Mouse (Mus musculus) midbrain, embryonic 16.5 days (tissue): ENCODE measurements at regions not wholly inside any gene's neighbourhood (a gene's known extent, or its start where the extent isn't known, plus 50 kb on each side); places are given as distances from the start of the nearest gene placed in this dataset.

Experiments used
- ATAC-seq: fragments of 200-750 bp; cut with Nextera tagmentation; 2 replicates; pipeline ENCODE4 v1.8.0; 2017; ENCODE audit warnings: moderate TSS enrichment
- H3K27ac ChIP-seq: fragments of 300-500 bp; sonication (generic); 2 replicates; pipeline ENCODE4 v1.5.1; 2014; ENCODE audit warnings: mild to moderate bottlenecking, low read length, mixed read lengths
- H3K27me3 ChIP-seq: fragments of 300-500 bp; sonication (generic); 2 replicates; pipeline ENCODE4 v1.6.1; 2014; ENCODE audit warnings: low read depth, low read length, mixed read lengths; ENCODE audit not compliant: control insufficient read depth, insufficient read depth
- H3K36me3 ChIP-seq: fragments of 300-500 bp; sonication (generic); 2 replicates; pipeline ENCODE4 v1.6.1; 2014; ENCODE audit warnings: mild to moderate bottlenecking, low read length, moderate library complexity, mixed read lengths; ENCODE audit not compliant: control insufficient read depth, insufficient read depth
- H3K4me1 ChIP-seq: fragments of 300-500 bp; sonication (generic); 2 replicates; pipeline ENCODE4 v1.6.1; 2014; ENCODE audit warnings: mild to moderate bottlenecking, low read length, mixed read lengths; ENCODE audit not compliant: control insufficient read depth, insufficient read depth
- H3K4me2 ChIP-seq: fragments of 300-500 bp; sonication (generic); 2 replicates; pipeline ENCODE4 v1.6.1; 2014; ENCODE audit warnings: mild to moderate bottlenecking, low read length, mixed read lengths
- H3K4me3 ChIP-seq: fragments of 300-500 bp; sonication (generic); 2 replicates; pipeline ENCODE4 v1.5.1; 2014; ENCODE audit warnings: low read depth, mild to moderate bottlenecking, low read length, moderate library complexity, mixed read lengths
- H3K9ac ChIP-seq: fragments of 300-500 bp; sonication (generic); 2 replicates; pipeline ENCODE4 v1.6.1; 2014; ENCODE audit warnings: low read depth, low read length, mixed read lengths
- H3K9me3 ChIP-seq: fragments of 300-500 bp; sonication (generic); replicated peaks from 2 replicates; pipeline ENCODE4 v1.6.1; 2014; ENCODE audit warnings: mild to moderate bottlenecking, low read length, mixed read lengths; ENCODE audit not compliant: control insufficient read depth, poor library complexity, severe bottlenecking
- WGBS: fragments of 180-500 bp; shearing (Covaris S2); extraction: QIAGEN DNeasy Blood & Tissue Kit; methylation state at CpG from one replicate; pipeline ENCODE4 v1.1.7; 2014; 5-methylcytosine and 5-hydroxymethylcytosine counted together

DNA sequence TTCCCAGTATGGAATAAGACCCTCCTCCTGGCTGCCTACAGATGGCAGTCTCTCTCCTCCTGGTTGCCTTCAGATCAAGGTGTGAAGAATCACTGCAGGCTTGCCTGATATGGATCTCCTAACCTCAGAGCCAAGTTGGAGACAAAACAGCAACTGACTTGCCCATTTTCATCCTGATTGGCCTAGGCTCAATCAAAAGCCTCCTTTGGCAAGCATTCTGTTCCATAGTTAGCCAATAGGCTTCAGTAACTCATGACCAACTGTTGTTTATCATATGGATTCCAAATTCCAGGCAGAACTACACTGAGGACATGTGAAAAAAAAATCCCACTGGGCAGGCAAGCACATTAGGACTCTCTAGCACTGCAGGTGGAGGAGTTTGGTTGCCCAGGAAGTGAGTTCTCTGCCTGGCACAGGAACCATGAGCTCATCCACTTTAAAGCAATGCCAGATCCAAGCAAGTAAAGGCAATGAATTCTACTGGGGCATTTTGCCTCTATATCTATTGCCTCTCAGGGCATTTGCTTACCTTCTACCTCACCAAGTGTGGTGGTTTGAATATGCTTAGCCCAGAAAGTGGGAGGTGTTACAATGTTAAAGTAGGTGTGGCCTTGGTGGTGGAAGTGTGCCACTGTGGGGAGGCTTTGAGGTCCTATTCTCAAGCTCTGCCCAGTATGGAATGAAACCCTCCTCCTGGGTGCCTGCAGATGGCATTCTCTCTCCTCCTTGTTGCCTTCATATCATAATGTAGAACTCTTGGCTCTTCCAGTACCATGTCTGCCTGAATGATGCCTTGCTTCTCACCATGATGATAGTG is 183.6 kb upstream of the Castor2 start:
- Histone ChIP-seq H3K27ac (no peak overlapping the region), H3K9me3 (no peaks in the 10 kb centered on the region), H3K4me2 (no peak overlapping the region), H3K4me3 (no peak overlapping the region), H3K36me3 (no peaks in the 10 kb centered on the region), H3K4me1 (no peaks in the 10 kb centered on the region), H3K9ac (no peak overlapping the region), H3K27me3 (no peaks in the 10 kb centered on the region)
- no peak for ATAC-seq

DNA sequence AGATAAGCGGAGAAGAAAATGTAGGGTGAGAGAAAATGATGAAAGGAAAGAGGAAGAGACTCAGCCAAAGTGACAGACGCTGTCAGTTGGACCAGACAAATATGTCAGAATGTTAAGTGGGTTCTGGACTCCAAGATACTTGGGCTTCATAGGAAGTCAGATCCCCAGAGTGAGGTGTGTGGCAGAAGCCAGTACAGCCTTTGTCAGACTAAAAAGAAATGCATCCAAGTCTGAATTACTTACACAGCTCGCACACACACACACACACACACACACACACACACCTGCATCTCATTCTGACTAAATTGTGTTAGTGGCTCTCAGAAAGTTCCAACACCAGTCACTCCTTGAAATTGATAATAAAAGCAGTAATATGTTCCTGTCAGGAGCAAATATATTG is 192.1 kb upstream of the Castor2 start:
- no peak for ATAC-seq
- 81% methylated on average over 3 of the region's 3 CpGs for WGBS
- Histone ChIP-seq H3K36me3 (no peaks in the 10 kb centered on the region), H3K4me2 (no peak overlapping the region), H3K9me3 (peaks cover 4% of the 10 kb centered on the region; the same call in 1 of the 2 replicates), H3K4me1 (no peaks in the 10 kb centered on the region), H3K27ac (no peak overlapping the region), H3K9ac (no peak overlapping the region), H3K27me3 (no peaks in the 10 kb centered on the region), H3K4me3 (no peak overlapping the region)

DNA sequence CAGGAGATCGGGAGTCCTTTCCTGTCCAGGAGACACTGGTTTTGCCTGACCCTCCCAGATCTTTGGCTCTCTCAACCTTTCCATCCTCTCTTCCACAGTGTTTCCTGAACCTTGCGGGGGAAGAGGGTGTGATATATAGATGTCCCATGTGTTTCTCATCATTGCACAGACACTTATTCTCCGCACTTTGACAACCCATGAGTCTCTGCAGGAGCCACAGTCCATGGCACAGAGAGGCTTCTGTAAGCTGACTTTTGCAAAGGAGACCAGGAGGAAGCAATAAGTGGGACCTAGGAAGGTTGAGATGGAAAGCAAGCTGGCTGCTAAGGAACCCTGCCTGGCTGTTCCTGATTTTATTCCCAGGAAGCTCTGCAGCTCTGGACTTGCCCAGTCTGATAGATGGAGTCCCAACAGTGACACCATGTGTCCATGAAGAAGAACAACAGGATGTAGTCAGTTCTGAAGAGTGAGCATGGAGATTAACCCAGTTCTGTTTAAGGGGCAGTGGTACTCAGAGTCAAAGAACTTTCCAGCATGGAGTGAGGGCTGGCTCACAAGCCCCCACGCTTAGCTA is 201.4 kb upstream of the Castor2 start:
- Histone ChIP-seq H3K4me2 (no peak overlapping the region), H3K4me3 (no peak overlapping the region), H3K9ac (no peak overlapping the region), H3K27me3 (no peaks in the 10 kb centered on the region), H3K4me1 (no peaks in the 10 kb centered on the region; the same call in 1 of the 2 replicates), H3K36me3 (no peaks in the 10 kb centered on the region), H3K9me3 (no peaks in the 10 kb centered on the region), H3K27ac (no peak overlapping the region)
- ATAC-seq: no peak
- WGBS: 82% methylated on average over 4 of the region's 4 CpGs

DNA sequence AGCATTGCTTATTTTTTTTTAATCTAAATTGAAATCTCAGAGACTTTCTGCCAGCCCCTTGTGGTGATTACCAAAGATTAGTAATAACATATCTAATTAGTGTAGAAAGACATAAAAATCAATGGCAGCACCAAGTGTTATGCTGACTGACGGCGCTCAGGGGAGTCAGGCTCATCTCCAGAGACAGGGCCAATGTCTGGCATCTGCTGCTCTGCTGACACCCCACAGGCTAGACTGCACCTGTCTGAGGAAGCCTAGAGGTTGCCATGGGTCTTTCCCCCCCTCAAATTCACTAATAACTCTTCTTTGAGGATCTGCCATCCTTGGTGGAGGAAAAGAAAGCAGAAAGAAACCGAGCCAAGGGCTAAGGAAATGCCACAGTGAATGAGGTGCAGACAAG is 208.8 kb upstream of the Castor2 start:
- no peak for ATAC-seq
- Histone ChIP-seq H3K9ac (no peak overlapping the region), H3K4me2 (no peak overlapping the region), H3K27me3 (no peaks in the 10 kb centered on the region; the same call in 1 of the 2 replicates), H3K9me3 (no peaks in the 10 kb centered on the region), H3K4me3 (no peak overlapping the region), H3K36me3 (no peaks in the 10 kb centered on the region), H3K27ac (no peak overlapping the region), H3K4me1 (no peaks in the 10 kb centered on the region; the same call in 1 of the 2 replicates)
- 75% methylated on average over 3 of the region's 3 CpGs for WGBS

DNA sequence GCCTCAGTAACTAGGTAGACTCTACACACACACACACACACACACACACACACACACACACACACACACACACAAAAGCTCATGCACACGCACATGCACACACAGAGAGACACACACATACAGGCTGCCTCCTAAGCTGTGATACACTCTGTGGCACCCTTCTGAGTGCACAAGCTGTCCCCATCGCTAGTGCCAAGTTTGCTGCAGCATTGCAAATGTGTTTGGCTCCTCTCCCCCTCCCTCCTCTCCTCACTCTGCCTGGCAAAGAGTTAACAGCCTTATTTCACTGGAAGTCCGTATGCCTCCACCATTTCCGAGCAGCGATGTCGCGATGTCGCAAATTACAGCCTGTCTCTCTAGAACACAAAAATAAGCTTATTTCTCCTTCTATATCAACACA is 209.7 kb upstream of the Castor2 start:
- Histone ChIP-seq H3K27ac (no peak overlapping the region), H3K36me3 (no peaks in the 10 kb centered on the region), H3K4me2 (no peak overlapping the region), H3K27me3 (no peaks in the 10 kb centered on the region; the same call in 1 of the 2 replicates), H3K4me1 (peaks cover 8% of the 10 kb centered on the region), H3K9ac (no peak overlapping the region), H3K9me3 (no peaks in the 10 kb centered on the region), H3K4me3 (no peak overlapping the region)
- no peak for ATAC-seq
- WGBS: 60% methylated on average over 8 of the region's 8 CpGs

DNA sequence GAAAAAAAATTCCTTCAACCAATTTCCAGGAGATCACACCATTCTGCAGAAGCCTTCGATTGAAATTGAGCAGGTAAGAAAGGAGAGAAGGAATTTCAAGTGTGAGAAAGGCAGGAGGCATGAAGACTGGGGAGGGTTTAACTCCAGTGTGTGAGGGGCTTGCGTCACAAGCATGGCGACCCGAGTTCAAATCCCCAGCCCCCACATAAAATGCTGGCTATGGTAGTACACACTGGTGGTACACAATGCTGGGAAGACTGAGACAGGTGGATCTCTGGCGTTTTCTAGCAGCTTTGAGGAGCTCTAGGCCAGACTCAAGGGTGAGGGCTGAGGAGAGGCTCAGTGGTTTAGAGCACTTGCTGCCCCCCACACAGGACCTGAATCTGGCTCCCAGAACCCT is 214.0 kb upstream of the Castor2 start:
- H3K9me3 ChIP-seq: no peaks in the 10 kb centered on the region
- no peak overlapping the region for H3K4me2 ChIP-seq
- H3K4me3 ChIP-seq: no peak overlapping the region
- no peaks in the 10 kb centered on the region for H3K27me3 ChIP-seq
- H3K9ac ChIP-seq: no peak overlapping the region
- H3K27ac ChIP-seq: peak overlapping the region; percentile 47
- 76% methylated on average over 5 of the region's 5 CpGs for WGBS
- no peak for ATAC-seq
- H3K4me1 ChIP-seq: peaks cover 9% of the 10 kb centered on the region
- H3K36me3 ChIP-seq: no peaks in the 10 kb centered on the region

DNA sequence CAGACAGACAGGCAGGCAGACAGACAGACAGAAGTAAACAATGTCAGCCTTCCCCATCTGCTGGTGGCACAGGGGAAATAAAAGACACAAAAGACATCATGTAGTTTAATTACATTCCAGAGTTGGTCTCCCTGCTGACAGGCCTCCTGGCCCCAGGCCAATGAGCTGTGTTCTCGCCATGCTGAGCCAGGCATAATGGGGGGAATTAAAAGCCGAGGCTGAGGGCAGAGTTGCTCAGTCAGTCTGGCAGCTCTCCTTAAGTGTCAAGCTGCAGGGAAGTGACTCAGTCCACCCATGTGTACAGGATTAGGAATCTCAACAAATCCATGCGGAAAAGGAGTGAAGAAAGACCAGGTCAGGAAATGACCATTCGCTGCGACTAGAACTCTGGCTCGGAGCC is 214.5 kb upstream of the Castor2 start:
- peaks cover 9% of the 10 kb centered on the region for H3K4me1 ChIP-seq
- no peaks in the 10 kb centered on the region for H3K9me3 ChIP-seq
- no peak overlapping the region for H3K4me2 ChIP-seq

DNA sequence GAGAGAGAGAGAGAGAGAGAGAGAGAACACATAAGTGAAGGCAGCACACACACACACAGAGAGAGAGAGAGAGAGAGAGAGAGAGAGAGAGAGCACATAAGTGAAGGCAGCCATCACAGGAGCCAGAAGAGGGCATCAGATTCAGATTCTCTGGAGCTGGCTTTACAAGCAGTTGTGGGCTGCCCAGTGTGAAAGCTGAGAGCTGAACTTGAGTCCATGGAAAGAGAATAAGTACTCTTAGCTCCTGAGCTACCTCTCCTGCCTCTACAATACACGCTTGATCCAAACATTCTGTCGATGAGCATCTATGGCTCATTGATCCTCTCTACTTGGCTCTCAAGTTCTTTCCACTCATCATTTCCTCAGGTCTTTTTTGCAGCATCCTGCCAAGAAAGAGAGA is 214.9 kb upstream of the Castor2 start:
- Histone ChIP-seq H3K9ac (no peak overlapping the region), H3K4me3 (no peak overlapping the region), H3K27me3 (no peaks in the 10 kb centered on the region), H3K36me3 (no peaks in the 10 kb centered on the region), H3K27ac (no peak overlapping the region), H3K4me2 (no peak overlapping the region), H3K4me1 (peaks cover 9% of the 10 kb centered on the region), H3K9me3 (no peaks in the 10 kb centered on the region)
- ATAC-seq: no peak
- WGBS: 29% methylated on average over 2 of the region's 2 CpGs

More for the DNA sequence above, 214.5 kb upstream of the Castor2 start:
- peak; percentile 85 for ATAC-seq
- Histone ChIP-seq H3K9ac (no peak overlapping the region), H3K27me3 (no peaks in the 10 kb centered on the region), H3K27ac (peak overlapping the region; percentile 47), H3K4me3 (no peak overlapping the region), H3K36me3 (no peaks in the 10 kb centered on the region)
- 10% methylated on average over 6 of the region's 6 CpGs for WGBS

DNA sequence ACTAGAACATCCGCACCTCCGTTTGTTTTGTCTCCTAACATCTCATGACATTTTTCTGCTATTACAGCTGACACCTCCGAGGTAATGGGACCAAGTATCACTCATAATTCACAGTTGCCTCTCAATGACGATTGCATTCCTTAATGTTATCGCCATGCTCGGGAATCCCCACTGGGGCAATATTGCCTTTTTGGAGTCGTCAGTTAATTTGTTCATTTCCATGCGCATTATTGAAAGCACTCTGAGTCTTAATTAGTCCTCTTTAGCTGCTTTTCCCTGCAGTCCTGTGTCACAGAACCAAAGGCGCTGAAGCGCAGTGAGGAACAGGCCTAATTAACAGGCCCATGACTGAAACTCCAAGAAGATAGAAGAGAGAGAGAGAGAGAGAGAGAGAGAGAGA is 255.0 kb upstream of the Castor2 start:
- no peaks in the 10 kb centered on the region for H3K9me3 ChIP-seq
- 25% methylated on average over 10 of the region's 10 CpGs for WGBS

More for the DNA sequence above, 255.0 kb upstream of the Castor2 start:
- Histone ChIP-seq H3K27me3 (no peaks in the 10 kb centered on the region), H3K36me3 (no peaks in the 10 kb centered on the region), H3K4me1 (peaks cover 9% of the 10 kb centered on the region), H3K4me2 (no peak overlapping the region), H3K9ac (no peak overlapping the region), H3K27ac (no peak overlapping the region), H3K4me3 (no peak overlapping the region)
- ATAC-seq: 0 out of 2 replicates have a peak, but pooled peaks have one; percentile 28
